Mouse (Mus musculus): ENCODE measurements around the gene Rfc4. TPM values are rescaled to one million over a fixed set of nuclear protein-coding genes. Genes with fewer than 3 reads are reported as not detected.
A peak's percentile ranks its signal among the peaks of the same experiment; 100 is the strongest.

Gene Rfc4
- total RNA-seq, 2 experiments from 2014 or later, result 2.5 to 3.9 TPM

GRCm38 (mm10) chr16:23135421-23136149, 8.0 kb upstream of the Rfc4 start:
- no peak for DNase-seq (ENCODE audit: low spot score in 2 of 2)

GRCm38 (mm10) chr16:23132336-23132735, 4.8 kb upstream of the Rfc4 start:
- DNase-seq (ENCODE audit: low spot score in 2 of 2), result no peak

- no peak for DNase-seq (ENCODE audit: low spot score in 2 of 2)
These were observed 2.8 kb upstream of the Rfc4 start for GRCm38 (mm10) chr16:23130303-23130702.

GRCm38 (mm10) chr16:23127311-23127672, 245 bp downstream of the Rfc4 start:
- no peak for DNase-seq (ENCODE audit: low spot score in 2 of 2)

- no peak for DNase-seq (ENCODE audit: low spot score in 2 of 2)
These were observed 3.1 kb downstream of the Rfc4 start for GRCm38 (mm10) chr16:23124398-23124797.

- no peak for DNase-seq (ENCODE audit: low spot score in 2 of 2)
These were observed 4.4 kb downstream of the Rfc4 start for GRCm38 (mm10) chr16:23123104-23123503.

GRCm38 (mm10) chr16:23122446-23122845, 5.1 kb downstream of the Rfc4 start:
- no peak for DNase-seq (ENCODE audit: low spot score in 2 of 2)

GRCm38 (mm10) chr16:23117173-23117572, 10.4 kb downstream of the Rfc4 start:
- no peak for DNase-seq (ENCODE audit: low spot score in 2 of 2)

- DNase-seq (ENCODE audit: low spot score in 2 of 2), result no peak
These were observed 12.1 kb downstream of the Rfc4 start for GRCm38 (mm10) chr16:23115486-23115885.

- DNase-seq (ENCODE audit: low spot score in 2 of 2), result no peak
These were observed 13.0 kb downstream of the Rfc4 start for GRCm38 (mm10) chr16:23114339-23115171.

- DNase-seq (ENCODE audit: low spot score in 2 of 2), result no peak
These were observed 13.6 kb downstream of the Rfc4 start for GRCm38 (mm10) chr16:23113903-23114302.

- DNase-seq (ENCODE audit: low spot score in 2 of 2), result no peak
These were observed 14.6 kb downstream of the Rfc4 start for GRCm38 (mm10) chr16:23112861-23113435.

GRCm38 (mm10) chr16:23112348-23112747, 15.2 kb downstream of the Rfc4 start:
- no peak for DNase-seq (ENCODE audit: low spot score in 2 of 2)

- no peak for DNase-seq (ENCODE audit: low spot score in 2 of 2)
These were observed 17.9 kb downstream of the Rfc4 start for GRCm38 (mm10) chr16:23109350-23110280.

- DNase-seq (ENCODE audit: low spot score in 2 of 2), result no peak
These were observed 18.6 kb downstream of the Rfc4 start for GRCm38 (mm10) chr16:23108943-23109342.

GRCm38 (mm10) chr16:23107946-23108759, 19.4 kb downstream of the Rfc4 start:
- peak; percentile 73 to 80 for DNase-seq (ENCODE audit: low spot score in 2 of 2)

- DNase-seq (ENCODE audit: low spot score in 2 of 2), result peak; percentile 92 to 93
These were observed 20.1 kb downstream of the Rfc4 start, which contains the start of gene Eif4a2 for GRCm38 (mm10) chr16:23107231-23107942. Eif4a2 (plus strand) TSS chr16:23107444.

GRCm38 (mm10) chr16:23106121-23106520, 21.4 kb downstream of the Rfc4 start:
- DNase-seq (ENCODE audit: low spot score in 2 of 2), result no peak

- DNase-seq (ENCODE audit: low spot score in 2 of 2), result no peak
These were observed 23.7 kb downstream of the Rfc4 start for GRCm38 (mm10) chr16:23103841-23104240.
